Mouse (Mus musculus): ENCODE data around the gene Slc9a2.

GRCm38 (mm10) chr1:40670025-40670424, 10.3 kb upstream of the Slc9a2 start:
- TF ChIP-seq CTCF (IDR thresholded peaks at IDR 0.05; ENCODE audit: control insufficient read depth, insufficient read depth, insufficient read length) (no peak), CEBPB (IDR thresholded peaks at IDR 0.05; ENCODE audit: low read depth) (no peak), MAX (IDR thresholded peaks at IDR 0.05) (no peak), MYOD1 (IDR thresholded peaks at IDR 0.05; ENCODE audit: control insufficient read depth, insufficient read length, low read depth) (no peak)

Data from C2C12 (cell line).